Mouse (Mus musculus): ENCODE data around the gene Zfp580.

DNA sequence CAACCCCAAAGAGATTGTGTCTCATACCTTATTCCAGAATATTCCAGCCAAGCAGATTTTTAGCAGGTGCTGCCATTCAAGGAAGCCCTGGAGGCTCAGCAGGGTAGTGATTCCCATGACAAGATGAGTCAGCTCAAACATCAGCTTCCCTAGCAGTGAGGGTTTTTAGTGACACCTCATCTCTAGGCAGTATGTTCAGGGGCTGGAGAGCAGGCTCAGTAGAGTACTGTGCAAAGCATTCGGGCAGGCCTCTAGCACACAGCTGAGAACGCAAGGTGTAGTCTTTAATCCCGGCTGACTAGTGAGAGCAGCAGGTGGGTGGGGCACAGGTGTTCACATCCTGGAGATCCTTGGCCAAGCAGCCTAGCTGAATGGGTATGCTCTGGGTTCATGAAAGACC lies 48.5 kb downstream of the Zfp580 start:
- TF ChIP-seq CTCF (conservative IDR thresholded peaks at IDR 0.05; ENCODE audit: low read length): no peak
- no peak for TF ChIP-seq NANOG (IDR thresholded peaks at IDR 0.05; ENCODE audit: borderline replicate concordance, low read length)

Measured in E14TG2a.4 (cell line).